Mouse (Mus musculus): ENCODE measurements at regions not wholly inside any gene's neighbourhood (a gene's known extent, or its start where the extent isn't known, plus 50 kb on each side); places are given as distances from the start of the nearest gene placed in this dataset.
A peak's percentile ranks its signal among the peaks of the same experiment; 100 is the strongest.

DNA sequence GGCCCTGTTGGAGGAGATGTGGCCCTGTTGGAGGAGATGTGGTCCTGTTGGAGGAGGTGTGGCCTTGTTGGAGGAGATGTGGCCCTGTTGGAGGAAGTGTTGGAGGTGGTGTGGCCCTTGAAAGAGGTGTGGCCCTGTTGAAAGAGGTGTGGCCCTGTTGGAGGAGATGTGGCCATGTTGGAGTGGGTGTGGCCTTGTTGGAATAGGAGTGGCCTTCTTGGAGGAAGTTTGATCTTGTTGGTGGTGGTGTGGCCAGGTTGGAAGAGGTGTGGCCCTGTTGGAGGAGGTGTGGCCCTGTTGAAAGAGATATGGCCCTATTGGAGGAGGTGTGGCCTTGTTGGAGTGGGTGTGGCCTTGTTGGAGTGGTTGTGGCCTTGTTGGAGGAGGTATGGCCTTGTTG is 220.3 kb downstream of the Cryba4 start:
- DNase-seq, result no peak

DNA sequence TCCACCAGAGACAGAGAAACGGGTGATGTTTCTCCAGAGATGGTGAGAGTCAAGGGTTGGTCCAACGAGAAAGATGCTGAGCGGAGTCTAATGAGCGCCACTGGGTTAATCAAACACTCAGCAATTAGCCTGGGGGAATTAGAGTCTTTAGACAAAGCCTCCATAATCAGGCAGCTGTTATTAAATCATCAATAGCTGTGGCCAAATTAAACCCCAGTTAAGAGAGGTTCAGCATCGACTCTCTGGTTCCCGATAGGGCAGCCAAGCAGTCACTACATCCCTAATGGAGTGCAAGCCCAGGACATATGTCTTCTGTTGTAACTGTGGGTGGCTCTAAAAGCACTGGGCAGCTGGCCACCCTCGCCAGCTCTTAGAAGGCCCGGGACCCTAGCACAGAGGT is 216.9 kb downstream of the Cryba4 start:
- no peak for DNase-seq

DNA sequence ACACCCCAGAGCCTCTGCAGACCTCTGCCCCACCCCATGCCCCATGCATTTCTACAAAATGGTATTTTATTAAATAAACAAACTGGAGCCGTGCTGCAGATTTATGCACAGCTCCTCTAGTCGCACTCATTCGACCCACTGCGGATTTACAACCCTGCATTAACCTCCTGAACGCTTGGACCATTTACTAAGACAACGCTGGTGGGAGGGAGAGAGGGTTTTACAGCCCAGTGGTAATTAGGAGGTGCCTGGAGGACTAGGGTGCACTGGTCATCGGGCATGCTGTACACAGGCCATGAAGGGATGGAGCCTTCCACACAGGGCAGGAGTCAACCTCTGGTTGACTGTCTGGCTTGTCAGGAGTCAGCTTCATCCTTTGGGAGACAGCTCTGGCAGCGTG is 215.2 kb downstream of the Cryba4 start:
- no peak for DNase-seq

DNA sequence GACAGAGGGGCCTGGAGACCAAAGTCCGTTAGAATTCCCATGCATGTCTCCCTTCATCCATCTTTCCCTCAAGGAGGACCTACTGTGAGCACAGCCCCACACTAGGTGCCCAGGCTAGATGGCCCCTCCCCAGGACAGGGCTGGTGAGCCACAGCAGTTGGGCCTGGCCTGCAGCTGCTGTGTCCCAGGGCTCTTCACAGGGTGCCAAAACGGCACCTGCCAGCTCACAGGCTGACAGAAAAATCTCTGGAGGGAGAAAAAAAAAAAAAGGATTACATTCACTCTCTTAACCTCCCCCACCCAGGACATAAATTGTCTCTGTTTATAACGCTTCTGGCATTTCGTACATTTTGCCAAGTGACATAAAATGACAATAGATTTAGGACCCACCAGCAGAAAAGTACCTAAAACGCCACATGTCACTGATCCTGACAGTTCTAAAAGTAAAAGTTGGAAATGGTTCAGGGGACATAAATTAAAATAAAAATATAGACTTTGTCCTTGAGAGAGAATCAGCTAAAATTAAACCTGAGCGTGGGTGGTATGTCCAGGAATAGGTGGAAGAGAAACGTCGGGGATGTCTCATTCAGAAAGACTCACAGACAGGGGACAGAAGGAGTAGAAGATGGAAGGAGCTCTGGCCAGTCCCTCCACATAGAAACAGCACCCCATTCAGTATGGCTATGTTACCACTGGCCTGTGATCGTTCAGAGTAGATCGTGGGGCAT is 212.5 kb downstream of the Cryba4 start:
- DNase-seq, result no peak

DNA sequence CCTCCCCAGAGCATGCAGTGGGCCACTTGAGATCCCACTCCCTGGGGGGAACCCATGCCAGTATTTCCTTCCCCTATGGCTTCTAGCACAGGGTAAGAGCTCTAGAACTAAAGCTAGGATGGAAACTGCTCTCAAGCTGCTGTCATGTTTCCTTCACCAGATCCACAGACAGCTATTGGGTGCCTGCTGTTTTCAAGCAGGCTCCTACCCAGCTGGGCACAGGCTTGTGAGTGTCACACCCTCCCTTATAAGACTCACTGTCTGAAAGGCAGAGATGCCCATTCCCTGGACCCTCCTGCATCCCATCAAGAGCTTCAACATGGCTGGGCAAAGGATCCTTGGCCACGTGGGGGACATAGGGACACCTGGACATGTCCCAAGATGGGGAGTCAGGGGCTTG is 211.6 kb downstream of the Cryba4 start:
- DNase-seq, result no peak

DNA sequence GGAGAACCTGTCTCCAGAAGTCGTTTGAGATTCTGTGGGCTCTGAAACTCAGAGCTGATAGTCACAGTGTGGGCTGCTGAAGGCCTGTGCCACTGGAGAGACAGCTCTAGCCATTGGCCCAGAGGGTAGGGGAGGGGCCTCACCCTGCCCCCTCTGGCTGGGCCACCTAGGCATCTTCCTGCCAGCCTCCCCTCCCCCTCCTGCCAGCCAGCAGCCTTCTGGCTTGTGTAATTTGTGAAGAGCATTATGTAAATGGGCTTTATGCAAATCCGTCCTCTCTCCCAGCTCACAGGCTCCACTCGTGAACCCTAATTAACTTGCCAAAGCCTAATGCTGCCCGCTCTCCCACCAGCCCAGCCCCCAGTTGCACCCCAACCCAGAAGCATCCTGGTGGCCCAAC is 211.0 kb downstream of the Cryba4 start:
- no peak for DNase-seq

DNA sequence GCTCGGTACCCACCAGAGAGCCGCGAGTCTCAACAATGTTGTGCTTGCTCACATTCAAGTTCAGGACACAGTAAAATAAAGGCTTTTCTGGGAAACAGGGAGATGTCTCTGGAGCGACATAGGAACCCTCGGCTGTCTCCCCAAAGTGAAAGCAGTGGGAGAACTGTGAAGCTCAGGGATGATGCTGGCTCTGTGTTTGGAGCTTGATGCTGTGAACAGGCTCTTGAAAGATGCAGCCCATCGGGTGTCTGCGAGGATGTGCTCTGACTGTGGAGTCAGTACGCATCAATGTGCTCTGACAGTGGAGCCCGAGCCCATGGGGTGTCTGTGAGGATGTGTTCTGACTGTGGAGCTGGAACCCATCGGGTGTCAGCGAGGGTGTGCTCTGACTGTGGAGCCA is 210.1 kb downstream of the Cryba4 start:
- DNase-seq, result no peak

DNA sequence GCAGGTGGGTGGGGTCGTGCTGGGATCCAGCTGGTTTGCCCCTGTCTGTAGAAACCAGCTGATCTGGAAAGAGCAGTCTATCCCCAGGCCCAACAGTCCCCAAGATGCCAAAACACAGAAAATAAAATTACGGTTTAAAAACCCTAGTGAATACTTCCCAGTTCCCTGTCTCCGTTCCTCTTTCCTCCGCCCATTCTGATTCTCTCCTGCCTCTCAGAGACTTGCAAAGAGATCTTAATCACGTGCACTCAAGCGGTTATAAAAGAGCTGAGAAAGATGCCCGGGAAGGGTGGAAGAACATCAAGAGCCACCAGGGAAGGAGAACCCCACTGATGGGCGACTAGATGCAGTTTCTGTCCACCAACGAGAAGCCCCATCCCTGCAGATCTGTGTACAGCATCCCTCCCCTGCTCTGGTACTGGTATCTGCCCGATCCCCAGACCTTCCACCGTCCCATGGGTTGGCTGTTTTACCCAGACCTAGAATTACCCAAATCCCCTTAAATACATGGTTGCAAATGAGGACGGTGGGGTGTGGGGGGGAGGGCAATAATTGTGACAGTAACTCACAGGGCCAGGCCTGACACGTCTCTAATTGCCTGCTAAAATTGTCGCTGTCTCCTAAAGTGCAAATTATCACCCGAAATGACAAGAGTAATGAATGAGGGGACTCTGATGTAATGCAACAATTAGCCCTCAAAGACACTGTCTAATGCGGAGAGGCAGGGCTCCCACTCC is 202.1 kb downstream of the Cryba4 start:
- DNase-seq, result no peak

DNA sequence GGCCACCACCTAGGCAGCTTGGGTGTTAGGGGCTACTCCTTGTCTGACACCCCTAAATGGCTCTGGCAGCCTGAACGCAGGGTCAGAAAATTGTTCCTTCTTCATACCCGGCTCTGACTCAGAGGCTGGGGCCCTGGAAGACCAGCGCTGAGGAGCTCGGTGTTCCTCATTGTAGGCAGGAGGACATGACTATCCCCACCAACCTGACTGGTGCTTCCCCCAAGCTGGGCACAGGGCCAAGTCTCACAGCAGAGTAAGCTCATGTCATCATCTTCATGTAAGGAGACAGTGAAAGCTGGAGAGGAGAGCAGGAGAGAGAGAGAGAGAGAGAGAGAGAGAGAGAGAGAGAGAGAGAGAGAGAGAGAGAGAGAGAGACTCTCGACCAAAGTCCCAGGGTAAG is 201.4 kb downstream of the Cryba4 start:
- no peak for DNase-seq

DNA sequence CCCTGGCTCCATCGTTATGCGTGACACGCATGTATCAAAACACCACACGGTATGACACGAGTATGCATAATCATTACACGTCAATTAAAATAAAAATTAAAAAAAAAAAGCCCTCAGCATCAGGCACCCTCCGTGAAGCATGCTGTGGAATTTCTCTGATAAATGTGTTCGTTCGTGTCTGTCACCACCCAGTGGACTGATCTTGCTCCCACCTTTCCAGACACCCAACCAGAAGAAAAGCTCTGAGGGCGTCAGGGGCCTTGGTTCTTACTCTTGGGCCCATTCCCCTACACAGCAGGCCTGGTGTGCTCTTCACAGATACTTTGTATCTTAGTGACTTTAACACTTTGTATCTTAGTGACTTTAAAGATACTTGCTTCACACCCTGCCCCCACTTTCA is 200.5 kb downstream of the Cryba4 start:
- no peak for DNase-seq

DNA sequence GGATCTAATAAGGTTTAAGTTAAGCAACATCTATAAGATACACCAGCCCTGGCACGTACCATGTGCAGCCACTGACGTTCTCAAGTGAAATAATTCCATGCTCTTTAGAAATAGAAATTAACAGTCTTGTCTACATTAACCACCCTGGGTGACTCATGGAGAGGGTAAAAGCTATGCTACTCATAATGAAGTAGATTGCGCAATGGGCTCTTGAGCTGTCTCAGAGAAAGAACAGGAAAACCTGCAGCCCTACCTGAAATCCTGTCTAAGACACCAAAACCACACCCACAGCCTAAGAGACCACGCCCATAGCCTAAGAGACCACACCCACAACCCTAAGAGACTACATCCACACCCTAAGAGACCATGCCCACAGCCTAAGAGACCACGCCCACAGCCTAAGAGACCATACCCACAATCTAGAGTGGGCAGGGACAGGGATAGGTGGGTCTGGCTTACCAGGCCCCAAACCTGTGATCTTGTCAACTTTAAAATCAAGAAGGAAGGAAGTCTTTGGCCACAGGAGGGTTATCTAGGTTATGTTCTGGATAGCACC is 198.6 kb downstream of the Cryba4 start:
- DNase-seq, result no peak

DNA sequence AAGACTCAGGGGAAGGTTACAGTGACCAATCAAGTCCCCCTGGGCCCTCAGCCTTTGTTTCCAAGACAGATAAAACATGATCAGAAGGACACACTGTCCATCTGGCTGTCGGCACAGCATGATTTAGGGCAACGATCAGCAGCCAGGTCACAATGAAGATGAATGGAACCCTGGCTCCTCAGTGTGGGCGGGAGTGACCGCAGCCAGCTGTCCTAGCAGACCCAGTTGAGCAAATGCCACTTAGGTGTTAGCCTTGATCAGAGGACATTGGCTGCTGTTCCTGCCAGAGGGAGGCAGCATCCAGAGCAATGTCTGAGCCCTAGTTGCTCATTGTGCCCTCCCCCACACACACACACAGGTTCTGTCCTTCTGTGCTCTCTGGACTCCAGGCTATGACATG is 197.3 kb downstream of the Cryba4 start:
- no peak for DNase-seq

DNA sequence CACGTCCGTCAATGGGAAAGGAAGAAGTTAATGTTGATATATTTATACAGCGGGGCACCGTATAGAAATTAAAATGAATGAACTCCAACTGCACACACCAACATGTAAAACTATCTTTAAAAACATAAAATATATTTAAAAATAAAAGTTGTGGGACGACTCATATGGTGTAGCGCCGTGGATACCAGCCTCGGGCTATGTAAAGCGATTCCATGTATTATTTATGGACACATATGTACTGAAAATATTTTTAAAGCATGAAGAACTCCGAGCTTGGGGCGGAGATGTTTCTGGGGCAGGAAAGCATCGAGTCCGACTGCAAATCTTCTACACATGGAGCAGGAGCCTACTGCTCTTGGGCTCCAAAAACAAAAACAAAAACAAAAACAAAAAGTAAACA is 182.4 kb downstream of the Cryba4 start:
- no peak for DNase-seq

DNA sequence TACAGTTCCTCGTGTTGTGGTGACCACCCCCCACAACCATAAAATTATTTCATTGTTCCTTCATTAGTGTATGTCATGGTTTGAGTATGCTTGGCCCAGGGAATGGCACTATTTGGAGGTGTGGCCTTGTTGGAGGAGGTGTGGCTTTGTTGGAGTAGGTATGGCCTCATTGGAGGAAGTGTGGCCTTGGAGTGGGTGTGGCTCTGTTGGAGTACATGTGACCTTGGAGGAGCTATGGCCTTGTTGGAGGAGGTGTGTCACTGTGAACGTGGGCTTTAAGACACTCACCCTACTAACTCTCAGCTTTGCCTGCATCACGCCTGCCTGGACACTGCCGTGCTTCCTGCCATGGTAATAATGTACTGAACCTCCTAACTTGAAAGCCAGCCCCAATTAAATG is 179.9 kb downstream of the Cryba4 start:
- DNase-seq, result no peak

DNA sequence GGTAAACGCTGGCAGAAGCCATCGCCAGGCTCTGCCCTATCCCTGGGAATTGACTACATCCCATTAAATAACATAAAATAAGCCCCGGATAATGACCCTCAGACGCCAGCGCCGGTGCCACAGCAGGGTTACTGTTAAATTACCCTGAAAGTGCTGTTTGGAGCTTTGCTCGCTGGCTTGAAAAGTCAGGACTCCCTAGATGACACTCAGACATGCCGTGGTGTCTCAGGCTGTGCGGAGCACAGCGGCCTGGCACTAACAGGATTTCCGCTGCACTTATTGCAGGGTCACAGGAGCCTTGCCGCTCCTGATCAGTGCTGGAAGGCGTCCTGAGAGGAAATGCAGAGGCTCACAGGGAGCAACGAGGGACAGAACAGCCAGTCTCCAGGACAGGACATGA is 175.2 kb downstream of the Cryba4 start:
- no peak for DNase-seq

DNA sequence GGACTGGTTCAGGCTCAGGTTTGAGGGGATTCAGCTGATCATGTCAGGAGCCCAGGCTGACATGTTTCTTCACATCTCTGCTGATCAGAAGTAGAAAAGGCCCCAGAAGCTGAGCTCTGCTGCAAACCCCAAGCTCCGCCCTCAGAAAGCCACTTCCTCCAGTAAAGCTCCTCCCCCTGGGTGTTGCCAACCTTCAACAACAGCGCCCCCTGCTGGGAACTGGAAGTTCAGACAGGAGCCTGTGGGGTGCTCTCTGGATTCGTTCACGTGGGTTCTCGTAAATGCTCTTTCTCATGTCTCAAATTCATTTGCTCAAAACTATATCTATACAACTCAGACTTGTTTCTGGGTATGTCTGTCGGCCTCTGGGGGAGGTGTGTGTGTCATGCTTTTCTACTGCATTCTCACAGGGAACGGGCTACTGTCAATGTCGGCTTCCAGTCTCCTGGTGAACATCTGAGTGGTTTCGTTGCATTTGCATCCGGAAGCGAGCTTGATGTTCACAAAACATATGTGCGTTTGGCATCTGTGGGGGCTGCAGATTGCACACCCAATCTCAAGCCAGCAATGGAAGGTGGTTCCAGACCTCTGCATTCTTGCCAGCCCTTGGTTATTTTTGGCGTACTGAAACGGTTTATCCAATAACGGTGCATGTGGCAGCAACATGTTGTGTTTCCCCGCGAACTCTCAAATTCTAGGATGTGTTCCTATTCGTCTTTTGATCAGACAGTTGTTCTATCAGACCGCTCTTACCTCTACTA is 174.3 kb downstream of the Cryba4 start:
- peak; percentile 9 to 38 for DNase-seq

DNA sequence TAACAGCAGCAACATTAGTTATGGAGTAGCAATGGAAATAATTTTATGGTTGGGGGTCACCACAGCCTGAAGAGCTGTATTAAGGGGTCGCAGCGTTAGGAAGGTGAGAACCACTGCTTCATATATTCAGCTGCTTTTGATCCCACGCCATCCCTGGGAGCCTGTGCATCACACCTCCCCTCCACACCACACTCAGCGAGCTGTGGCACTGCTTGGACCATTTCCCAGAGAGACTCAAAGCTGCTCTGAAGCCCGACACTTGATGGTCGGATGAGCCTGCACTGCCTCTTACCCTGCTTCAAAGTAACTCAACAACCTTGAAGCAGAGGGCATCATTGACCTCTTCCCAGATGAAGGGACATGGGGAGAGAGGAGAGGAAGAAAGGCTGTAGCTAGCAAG is 171.3 kb downstream of the Cryba4 start:
- no peak for DNase-seq

DNA sequence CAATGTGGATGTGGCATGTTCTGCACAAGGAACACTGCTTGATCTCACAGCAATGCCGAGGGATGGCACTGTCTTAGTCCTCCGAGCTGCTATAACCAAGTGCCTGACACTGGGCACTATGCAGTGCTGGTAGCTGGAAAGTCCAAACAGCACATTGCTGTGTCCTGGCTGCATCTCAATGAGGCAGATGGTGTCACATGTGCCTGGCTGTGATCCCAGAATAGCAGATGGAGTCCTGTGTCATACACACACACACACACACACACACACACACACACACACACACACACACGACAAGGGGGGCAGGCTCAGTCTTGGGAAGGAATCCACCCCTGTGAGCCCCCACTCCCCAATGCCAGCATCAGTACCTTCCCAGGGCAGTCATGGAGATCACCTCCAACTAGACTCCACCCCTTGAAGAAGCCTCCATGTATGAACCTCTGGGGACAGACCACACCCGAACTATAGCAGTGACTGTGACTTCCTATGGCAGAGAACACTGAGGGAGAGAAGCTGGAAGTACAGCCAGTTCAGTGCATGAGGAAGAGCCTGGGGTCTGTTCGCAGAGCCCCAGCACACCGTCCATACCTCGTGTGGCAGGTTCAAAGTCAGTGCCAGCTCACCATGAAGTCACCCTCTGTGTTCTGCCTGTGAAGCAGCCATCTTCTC is 160.3 kb downstream of the Cryba4 start:
- peak; percentile 44 to 52 for DNase-seq

DNA sequence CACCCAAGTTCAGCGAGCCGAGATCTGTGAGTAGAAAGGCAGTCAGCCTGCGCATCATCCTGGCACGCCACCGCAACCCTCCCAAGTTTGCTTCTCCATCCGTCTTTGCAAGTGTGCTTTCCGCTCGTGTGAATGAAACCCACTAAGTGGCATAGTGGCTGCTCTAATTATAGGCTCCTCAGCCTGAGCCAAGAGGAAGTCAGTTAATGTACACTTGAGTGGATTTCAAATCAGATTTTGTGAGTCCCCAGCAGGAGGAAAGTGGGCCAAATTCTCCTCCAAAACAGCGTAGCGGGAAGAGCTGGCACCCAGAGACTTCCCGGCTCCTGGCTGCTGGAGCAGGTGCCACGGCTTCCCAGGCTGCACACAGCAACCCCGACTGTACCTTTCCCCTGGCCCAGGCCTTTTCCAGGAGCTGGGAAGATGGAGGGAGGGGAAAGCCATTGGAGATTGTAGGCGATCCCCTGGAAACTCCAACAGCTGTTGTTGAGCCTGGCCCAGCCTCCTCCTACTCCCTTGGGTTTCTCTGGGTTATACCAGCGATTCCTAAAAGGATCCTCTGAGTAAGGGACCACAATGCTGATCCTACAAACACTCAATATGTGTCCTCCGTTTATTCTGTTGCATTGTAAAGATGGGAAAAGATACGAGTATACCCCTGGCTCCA is 158.3 kb downstream of the Cryba4 start:
- DNase-seq, result peak; percentile 5 to 12

DNA sequence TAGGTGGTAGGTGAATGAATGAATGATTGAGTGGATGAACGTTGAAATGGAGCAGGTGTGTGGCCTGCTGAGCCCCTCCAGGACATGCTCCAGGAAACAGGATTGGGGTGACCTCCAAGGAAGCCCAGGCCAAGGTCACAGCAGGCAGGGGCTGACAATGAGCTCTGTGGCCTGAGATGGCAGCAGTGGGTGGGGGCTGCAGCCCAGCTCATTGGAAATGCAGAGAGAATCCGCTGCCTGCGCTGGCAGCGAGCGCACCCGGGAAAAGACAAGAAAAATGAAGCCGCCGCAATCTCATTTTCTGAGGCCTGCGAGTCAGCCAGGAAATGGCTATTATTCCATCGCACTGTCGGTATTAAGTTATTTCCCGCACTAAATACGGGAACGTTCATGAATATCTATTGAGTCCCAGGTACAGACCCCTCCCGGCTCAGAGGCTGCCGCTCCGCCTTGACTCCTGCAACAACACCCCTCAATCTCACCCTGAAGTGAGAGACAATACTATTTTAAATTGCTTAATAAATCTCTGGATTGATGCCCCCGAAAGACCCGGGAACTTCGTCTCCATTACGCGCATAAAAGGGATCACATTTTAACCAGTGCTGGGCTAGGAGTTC is 153.7 kb downstream of the Cryba4 start:
- DNase-seq, result no peak

Measured in heart, adult 18-20 months (tissue).